Mouse (Mus musculus) olfactory bulb, adult 2 months (tissue): ENCODE results near the gene Ppp1r14a. TPM values are rescaled to one million over a fixed set of nuclear protein-coding genes. Genes with fewer than 3 reads are reported as not detected.

Source experiments
- H3K27ac ChIP-seq: fragments of 200-500 bp; 2 replicates; pipeline ENCODE4 v1.5.1; 2012; ENCODE audit warnings: low read depth, low read length; ENCODE audit not compliant: insufficient read depth
- H3K4me1 ChIP-seq: fragments of 200-500 bp; 2 replicates; pipeline ENCODE4 v1.6.1; 2012; ENCODE audit warnings: low read length; ENCODE audit not compliant: control insufficient read depth, insufficient read depth
- H3K4me3 ChIP-seq: fragments of 200-500 bp; 2 replicates; pipeline ENCODE4 v1.5.1; 2012; ENCODE audit warnings: mild to moderate bottlenecking, low read depth, low read length, moderate library complexity; ENCODE audit not compliant: insufficient read depth
- CTCF ChIP-seq: fragments of 200-500 bp; IDR thresholded peaks from 2 replicates; pipeline ENCODE4 v1.5.1; 2012; ENCODE audit warnings: low read depth, mild to moderate bottlenecking, low read length, moderate library complexity; ENCODE audit not compliant: insufficient read depth
- POLR2A ChIP-seq: fragments of 200-500 bp; IDR thresholded peaks from 2 replicates; pipeline ENCODE4 v1.6.1; 2012; ENCODE audit warnings: mild to moderate bottlenecking, low read depth, low read length, moderate library complexity; ENCODE audit not compliant: insufficient read depth
- WGBS: fragments of 180-500 bp; shearing (Covaris S2); methylation state at CpG from one replicate; pipeline ENCODE4 v1.1.7; 2018; 5-methylcytosine and 5-hydroxymethylcytosine counted together
- polyA plus RNA-seq: library from polyadenylated mRNA; stranded (reverse); fragments of >200 nt; gene quantifications from 2 replicates; pipeline ENCODE4 v1.2.4, GENCODE M21; 2012; ENCODE audit warnings: low replicate concordance; ENCODE audit not compliant: missing spikeins, insufficient read depth, insufficient read length

The Ppp1r14a gene
- polyA plus RNA-seq, 1 experiment = not detected

DNA sequence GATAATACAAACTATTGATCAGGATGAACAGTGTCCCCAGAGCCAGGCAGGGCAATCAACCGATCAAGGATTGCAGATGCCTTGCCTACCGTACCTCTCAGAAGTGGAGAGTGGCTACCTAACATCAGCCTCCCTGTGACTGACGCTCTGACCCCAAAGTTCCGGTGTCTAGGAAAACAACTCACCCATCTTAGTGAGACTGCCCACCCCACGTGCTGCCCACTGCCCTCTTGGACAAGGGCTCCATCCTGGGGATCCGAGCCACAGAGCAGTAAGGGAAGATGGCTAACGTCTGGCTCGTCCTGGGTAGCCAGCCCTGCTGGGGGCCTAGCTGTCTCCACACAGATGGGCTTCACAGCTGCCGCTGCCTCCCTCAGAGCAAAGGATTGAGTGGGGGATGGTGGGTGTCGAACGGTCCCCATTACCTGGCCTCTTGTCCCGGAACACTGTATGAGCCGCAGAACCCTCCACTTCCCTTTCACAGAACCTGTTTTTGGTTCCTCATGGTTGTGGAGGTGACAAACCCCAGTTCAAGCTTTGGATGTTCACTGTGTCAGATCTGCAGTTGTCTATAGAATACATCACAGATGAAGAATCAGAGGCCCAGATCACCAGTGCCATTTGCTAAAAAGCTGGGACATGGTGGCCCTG lies 5.1 kb downstream of the Ppp1r14a start:
- Histone ChIP-seq H3K4me3 (no peak overlapping the region), H3K4me1 (peaks cover 6% of the 10 kb centered on the region), H3K27ac (no peak overlapping the region)
- 86% methylated on average over 13 of the region's 13 CpGs for WGBS
- TF ChIP-seq CTCF (no peak), POLR2A (no peak)

DNA sequence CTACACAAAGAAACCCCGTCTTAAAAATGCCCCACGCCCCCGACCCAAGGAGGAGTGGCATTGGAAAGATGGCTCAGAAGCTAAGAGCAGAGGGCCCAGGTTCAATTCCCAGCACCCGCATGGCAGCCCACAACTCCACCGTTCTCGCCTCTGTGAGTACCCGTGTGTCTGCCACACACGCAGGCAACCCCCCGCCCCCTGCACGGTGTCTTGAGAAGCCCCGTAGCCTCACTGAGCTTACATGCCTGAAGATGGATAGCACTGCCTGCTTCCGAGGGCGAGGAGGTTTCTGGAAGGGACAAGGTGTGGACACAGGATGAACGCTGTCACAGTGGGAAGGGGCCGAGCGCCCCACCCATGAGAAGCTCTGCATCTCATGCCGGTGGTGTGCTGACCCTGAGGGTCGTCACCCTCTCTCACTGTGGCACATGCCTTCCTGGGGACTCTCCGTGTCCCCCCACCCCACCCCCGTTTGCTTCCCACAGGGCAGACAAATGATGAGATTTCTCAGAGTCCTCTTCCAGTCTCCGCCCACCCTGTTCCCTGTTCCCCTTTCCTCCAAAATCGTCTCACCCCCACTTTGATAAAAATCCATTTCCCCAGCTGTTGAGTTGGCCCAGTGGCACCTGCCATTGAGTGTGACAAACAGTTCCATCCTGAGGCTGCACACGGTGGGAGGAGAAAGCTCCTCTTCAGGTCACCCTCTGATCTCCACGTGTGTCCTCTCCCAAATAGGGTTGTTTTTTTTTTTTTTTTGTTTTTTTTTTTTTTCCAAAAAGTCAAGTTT lies 6.9 kb downstream of the Ppp1r14a start:
- 83% methylated on average over 24 of the region's 24 CpGs for WGBS
- Histone ChIP-seq H3K4me3 (no peak overlapping the region), H3K27ac (no peak overlapping the region), H3K4me1 (0 out of 2 replicates have a peak, but pooled peaks cover 4% of the 10 kb centered on the region)
- TF ChIP-seq CTCF (no peak), POLR2A (no peak)

DNA sequence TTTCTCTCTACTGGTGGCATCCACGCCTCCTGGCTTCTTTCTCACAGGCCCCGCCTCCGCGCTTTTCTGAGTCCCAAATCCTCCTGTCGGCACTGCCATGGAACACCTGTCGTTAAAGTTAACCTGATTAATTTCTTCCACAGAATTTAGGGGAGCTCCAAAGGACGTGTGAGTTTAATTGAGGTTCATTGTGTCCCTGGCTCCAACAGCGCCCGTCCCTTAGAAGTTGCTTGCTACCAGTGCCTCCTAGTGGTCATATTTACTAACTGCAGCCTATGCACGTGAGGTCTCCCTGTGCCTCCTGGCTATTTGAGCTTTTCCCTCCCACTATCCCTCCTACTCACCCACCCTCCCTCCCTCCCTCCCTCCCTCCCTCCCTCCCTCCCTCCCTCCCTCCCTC lies 7.9 kb downstream of the Ppp1r14a start:
- Histone ChIP-seq H3K4me1 (0 out of 2 replicates have a peak, but pooled peaks cover 6% of the 10 kb centered on the region), H3K27ac (no peak overlapping the region), H3K4me3 (no peak overlapping the region)
- 9% methylated on average over 10 of the region's 10 CpGs for WGBS
- no peak for TF ChIP-seq CTCF

DNA sequence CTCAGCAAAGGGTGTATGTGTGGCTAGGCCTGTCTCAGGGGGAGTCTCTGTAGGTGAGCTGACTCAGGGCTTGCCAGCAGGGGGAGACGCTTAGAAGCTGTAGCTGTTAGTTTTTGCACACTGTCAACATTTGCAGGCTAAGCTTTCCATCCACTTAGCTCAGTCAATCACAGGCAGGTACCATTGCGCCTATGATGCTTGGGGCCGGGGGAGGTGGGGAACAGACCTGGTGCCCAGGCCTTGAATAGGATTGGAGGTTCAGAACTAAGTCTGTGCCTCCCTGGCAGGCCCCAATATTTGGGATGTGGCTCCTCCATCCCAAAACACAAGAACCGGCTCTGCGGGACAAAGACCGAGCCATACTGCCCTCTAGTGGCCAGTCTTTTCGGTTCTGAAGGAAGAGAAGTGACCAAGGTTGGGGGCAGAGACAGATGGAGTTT lies 12.0 kb downstream of the Ppp1r14a start:
- Histone ChIP-seq H3K27ac (no peak overlapping the region), H3K4me3 (no peak overlapping the region), H3K4me1 (peaks cover 14% of the 10 kb centered on the region)
- peak; percentile 70 for TF ChIP-seq CTCF
- TF ChIP-seq POLR2A = no peak
- 6% methylated on average over 7 of the region's 7 CpGs for WGBS

DNA sequence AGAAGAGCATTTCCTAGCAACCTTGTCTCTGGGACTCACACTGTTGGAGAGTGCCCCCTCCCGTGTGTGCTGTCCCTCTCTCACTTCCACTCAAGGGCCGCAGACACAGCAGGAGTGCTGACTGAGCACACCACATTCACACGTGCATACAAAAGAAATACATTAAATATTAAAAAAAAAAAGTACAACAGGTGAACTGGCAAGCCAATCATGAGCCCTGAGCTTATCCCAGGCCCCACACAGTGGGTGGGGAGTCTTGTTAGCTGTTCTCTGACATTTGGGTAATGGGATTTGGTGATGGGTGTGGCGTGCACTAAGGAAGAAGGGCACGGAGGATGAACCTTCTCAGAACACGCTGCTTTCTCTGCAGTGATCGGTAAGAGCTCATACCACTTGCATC lies 13.5 kb downstream of the Ppp1r14a start:
- H3K27ac ChIP-seq = no peak overlapping the region
- H3K4me1 ChIP-seq = peaks cover 20% of the 10 kb centered on the region
- TF ChIP-seq CTCF (no peak), POLR2A (no peak)
- H3K4me3 ChIP-seq = no peak overlapping the region
- WGBS = 71% methylated on average over 7 of the region's 7 CpGs

DNA sequence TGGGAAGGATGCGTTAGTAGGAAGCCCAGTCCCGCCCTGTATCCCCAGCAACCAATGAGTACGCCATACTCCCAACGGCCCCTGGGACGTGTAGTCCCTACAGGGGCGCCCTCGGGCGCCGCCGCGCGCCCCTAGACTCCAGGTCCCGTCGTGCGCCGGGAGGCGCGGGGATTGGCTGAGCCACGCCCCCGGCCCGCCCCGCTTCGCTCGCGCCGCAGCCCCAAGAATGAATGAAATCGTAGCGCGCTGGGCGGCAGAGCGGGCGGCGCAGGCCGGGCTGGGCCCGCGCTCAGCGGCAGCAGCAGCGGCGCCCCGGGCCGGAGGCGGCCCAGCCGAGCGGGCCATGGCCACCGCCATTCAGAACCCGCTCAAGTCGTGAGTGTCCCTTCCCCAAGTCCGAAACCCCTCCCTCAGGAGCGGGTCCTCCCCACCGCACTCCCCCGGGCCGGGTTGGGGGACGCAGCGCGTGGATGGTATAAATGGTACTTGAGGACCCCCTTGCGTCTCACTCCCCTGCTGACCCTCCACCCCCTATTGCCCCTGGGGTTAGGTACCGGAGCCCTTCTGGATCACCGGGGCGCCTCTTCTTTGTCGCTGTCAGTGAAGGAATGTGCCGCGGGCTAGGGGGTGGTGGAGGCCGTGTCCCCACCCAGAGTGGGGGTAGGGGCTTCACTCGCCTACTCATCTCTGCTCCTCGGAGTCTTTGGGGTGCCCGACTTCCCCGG lies 14.8 kb downstream of the Ppp1r14a start, which contains the start of gene Dpf1:
Gene Dpf1 (plus strand): TSS at position 214 of the 725 bp plus-strand sequence.
- peaks cover 20% of the 10 kb centered on the region for H3K4me1 ChIP-seq
- TF ChIP-seq CTCF (no peak), POLR2A (peak; percentile 75)
- peak within 1 kb of the TSS; percentile 88 for H3K4me3 ChIP-seq
- peak within 1 kb of the TSS; percentile 90 for H3K27ac ChIP-seq
- under 1% methylated on average over 56 of the region's 67 CpGs for WGBS

DNA sequence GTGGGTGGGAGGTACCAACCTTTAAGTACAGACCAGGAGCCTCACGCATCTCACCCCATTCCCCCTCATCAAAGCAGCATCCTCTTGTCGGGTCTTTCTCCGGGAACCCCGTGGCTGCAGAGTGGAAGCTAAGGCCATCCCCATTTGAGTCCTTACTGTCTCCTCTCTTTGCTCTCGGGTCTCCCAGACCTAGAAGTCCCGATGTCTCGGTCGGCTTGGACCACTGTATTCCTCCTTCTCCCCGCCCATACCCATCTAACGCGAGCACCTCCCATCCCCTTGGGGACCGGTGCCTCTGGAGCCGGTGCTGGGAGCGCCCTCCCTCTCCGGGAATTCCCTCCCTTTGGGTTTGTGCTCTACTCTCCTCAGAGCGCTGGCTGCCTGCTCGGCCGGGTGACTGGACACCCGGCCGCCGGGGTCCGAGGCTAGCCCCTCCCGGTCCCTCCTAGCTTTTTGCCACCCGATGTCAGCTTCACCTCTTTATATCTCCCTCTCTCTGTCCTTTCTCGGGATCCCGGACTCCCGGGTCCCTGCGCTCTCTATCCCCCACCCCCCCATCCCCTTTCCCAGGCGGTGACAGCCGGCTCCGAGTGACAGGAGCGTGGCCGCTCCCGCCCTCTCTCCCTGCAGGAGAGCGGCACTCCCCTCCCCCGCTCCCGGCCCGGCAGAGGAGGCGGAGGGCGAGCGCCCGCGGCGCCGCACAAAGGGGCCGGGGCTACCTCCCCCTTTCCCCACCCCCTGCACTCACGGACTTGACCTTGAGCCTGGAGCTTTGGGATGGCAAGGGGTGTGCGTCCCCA lies 15.6 kb downstream of the Ppp1r14a start:
- H3K27ac ChIP-seq = peak overlapping the region; percentile 90
- H3K4me1 ChIP-seq = peaks cover 20% of the 10 kb centered on the region
- 2% methylated on average over 41 of the region's 48 CpGs for WGBS
- peak overlapping the region; percentile 88 for H3K4me3 ChIP-seq
- TF ChIP-seq CTCF (no peak), POLR2A (no peak)

DNA sequence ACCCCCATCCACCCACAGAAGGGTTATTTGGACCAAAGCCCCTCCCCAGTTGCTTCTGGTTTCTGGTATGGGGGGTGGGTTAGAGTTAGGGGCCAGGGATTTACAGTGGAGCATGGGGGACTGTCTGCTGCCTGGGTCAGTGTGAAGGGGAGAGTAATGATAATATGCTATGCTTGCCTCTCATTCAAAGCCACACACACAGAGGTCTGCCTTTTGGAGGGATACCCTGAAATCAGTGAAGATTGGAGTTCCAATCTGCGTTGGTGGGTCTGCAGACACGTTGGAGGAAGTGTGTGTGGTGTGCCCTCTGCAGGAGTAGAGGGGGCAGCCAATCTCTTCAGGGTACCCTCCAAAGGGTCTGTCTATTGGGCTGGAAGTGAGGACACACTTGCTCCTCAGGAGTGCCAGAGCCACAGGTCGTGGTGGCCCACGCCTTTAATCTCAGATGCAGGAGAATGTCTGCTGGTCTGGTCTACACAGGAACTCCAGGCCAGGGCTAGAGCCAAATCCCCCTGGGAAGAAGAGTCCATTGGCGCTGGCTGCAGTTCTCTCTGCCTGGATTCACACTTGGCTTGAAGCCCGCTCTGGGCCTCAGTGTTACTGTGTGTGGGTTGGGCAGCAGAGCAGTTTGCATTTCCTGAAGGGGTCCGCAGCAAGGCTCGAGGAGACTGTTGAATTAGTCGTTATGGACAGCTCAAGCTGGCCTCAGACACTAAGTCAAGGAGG lies 16.3 kb downstream of the Ppp1r14a start:
- WGBS = 20% methylated on average over 9 of the region's 9 CpGs
- Histone ChIP-seq H3K4me3 (peak overlapping the region; percentile 88), H3K4me1 (peaks cover 20% of the 10 kb centered on the region), H3K27ac (peak overlapping the region; percentile 90)
- TF ChIP-seq CTCF = no peak
- no peak for TF ChIP-seq POLR2A
